Mouse (Mus musculus) cortical plate, adult 2 months (tissue): ENCODE data around the gene Nkx6-2.

Source experiments
- CTCF ChIP-seq: fragments of 200-500 bp; IDR thresholded peaks from 2 replicates; pipeline ENCODE4 v1.5.1; 2011; ENCODE audit warnings: mild to moderate bottlenecking, control low read depth, low read length; ENCODE audit not compliant: insufficient read depth; ENCODE audit errors: extremely low read depth
- POLR2A ChIP-seq: fragments of 200-500 bp; IDR thresholded peaks from 2 replicates; pipeline ENCODE4 v1.6.1; 2011; ENCODE audit warnings: mild to moderate bottlenecking, low read length, control low read depth; ENCODE audit not compliant: insufficient read depth; ENCODE audit errors: extremely low read depth

DNA sequence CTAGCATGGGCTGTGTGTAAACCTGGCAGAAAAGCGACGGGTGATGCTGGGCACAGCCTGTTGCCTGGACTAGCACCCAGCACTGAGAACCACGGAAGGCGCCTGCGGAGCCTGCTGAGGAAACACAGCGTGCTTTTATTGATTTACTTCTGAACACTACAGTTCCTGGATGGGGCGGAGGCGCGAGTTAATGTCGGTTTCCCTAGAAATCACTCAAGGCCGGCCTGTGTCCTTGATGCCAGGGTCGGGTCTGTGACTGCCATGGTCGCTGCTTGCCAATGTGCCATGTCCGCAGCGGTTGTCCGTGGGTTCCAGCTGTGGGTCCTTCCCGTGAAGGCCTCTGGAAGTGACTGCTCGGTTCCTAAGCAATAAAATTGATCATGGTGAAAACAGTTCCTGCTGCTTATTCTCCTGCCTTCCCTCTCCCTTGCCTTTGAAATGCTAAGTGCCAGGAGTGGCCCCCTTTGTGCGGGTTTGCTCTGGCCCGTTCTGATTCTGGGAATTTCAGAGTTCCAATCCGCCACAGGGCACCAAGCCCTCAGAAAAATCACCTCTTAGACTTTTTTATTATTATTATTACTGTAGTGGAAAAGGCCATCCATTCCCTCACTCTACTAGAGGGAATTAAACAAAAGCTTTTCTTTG lies 3.2 kb downstream of the Nkx6-2 start:
- TF ChIP-seq POLR2A (no peak), CTCF (no peak)
